Mouse (Mus musculus): ENCODE measurements at regions not wholly inside any gene's neighbourhood (a gene's known extent, or its start where the extent isn't known, plus 50 kb on each side); places are given as distances from the start of the nearest gene placed in this dataset.

GRCm38 (mm10) chr13:40605686-40606404 is 132.3 kb downstream of the Tfap2a start:
- Histone ChIP-seq H3K4me1 (no peaks in the 10 kb centered on the region), H3K9me3 (no peaks in the 10 kb centered on the region), H3K9ac (no peak overlapping the region), H3K4me2 (peak overlapping the region; percentile 56), H3K27me3 (no peaks in the 10 kb centered on the region), H3K4me3 (peak overlapping the region; percentile 26), H3K27ac (no peak overlapping the region), H3K36me3 (no peaks in the 10 kb centered on the region)
- ATAC-seq (ENCODE audit: borderline replicate concordance, extremely low read depth, low FRiP score, low TSS enrichment) = 0 out of 2 replicates have a peak, but pooled peaks have one; percentile 14
- WGBS = 43% methylated on average over 16 of the region's 16 CpGs

DNA sequence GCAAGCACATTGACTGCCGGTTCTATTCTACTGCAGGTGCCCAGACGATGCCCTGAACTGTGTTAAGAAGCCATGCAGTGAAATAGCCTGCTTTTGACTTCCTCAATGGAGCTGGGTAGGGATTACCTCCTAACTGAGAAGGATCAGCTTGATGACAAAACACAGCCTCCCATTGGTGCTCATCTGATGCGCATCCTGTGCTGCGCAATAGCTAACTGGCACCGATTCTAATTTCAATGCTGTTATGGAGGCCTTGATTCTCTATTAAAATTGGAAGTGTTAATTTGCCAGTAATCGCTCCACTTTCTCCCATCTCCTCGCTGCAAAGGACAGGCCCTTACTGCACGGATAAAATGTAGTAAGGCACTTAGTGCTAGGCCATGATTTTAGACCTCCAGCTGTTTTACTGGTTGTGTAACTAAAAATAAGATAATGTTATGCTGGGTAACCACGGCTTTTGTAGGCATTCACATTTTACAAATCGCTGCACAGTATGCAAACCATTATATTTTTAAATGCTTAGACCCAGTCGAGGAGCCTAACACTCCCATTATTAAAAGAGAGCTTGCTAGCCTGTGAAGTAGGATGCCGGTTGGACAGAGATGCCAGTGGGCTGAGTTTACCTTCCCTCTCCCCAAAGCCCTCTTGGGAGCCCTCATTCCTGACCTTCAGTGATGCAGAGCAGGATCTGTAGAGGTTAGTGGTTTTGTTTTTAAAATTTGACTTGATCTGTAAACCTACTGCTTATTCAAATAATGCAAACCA is 163.0 kb downstream of the Tfap2a start:
- H3K36me3 ChIP-seq = no peaks in the 10 kb centered on the region
- 88% methylated on average over 12 of the region's 12 CpGs for WGBS

GRCm38 (mm10) chr13:40569461-40569860 is 168.7 kb downstream of the Tfap2a start:
- Histone ChIP-seq H3K4me1 (no peaks in the 10 kb centered on the region), H3K9ac (no peak overlapping the region), H3K27me3 (no peaks in the 10 kb centered on the region), H3K4me3 (no peak overlapping the region), H3K27ac (no peak overlapping the region), H3K4me2 (no peak overlapping the region), H3K36me3 (no peaks in the 10 kb centered on the region), H3K9me3 (no peaks in the 10 kb centered on the region)
- WGBS = 73% methylated on average over 5 of the region's 5 CpGs
- ATAC-seq (ENCODE audit: borderline replicate concordance, extremely low read depth, low FRiP score, low TSS enrichment) = no peak

More for the DNA sequence above, 163.0 kb downstream of the Tfap2a start:
- Histone ChIP-seq H3K9me3 (no peaks in the 10 kb centered on the region), H3K4me3 (no peak overlapping the region), H3K27ac (no peak overlapping the region), H3K9ac (no peak overlapping the region), H3K4me2 (no peak overlapping the region), H3K4me1 (no peaks in the 10 kb centered on the region), H3K27me3 (no peaks in the 10 kb centered on the region)
- no peak for ATAC-seq (ENCODE audit: borderline replicate concordance, extremely low read depth, low FRiP score, low TSS enrichment)

DNA sequence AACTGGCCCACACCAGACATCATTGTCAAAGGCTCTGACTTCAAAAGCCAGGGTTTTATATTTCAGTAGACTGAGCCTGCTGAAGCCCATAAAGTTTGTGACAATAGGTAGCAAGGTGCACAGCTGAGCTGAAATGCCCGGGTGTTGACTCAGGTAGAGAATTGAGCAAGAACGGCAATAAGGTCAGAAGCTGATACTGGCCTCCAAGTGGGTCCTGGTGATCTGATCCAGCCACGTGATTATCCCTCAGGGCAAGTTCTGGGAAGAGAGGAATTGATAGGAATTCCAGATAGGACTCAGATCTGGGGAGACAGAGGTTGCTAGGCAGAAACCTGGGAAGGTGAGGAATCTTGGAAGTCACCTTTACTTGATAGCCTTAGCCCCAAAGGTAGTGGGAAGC is 170.4 kb downstream of the Tfap2a start:
- H3K9ac ChIP-seq = no peak overlapping the region
- H3K27me3 ChIP-seq = no peaks in the 10 kb centered on the region
- H3K36me3 ChIP-seq = no peaks in the 10 kb centered on the region
- no peak overlapping the region for H3K4me3 ChIP-seq
- 77% methylated on average over 3 of the region's 3 CpGs for WGBS
- no peak overlapping the region for H3K4me2 ChIP-seq
- no peak for ATAC-seq (ENCODE audit: borderline replicate concordance, extremely low read depth, low FRiP score, low TSS enrichment)
- no peaks in the 10 kb centered on the region for H3K9me3 ChIP-seq
- H3K4me1 ChIP-seq = no peaks in the 10 kb centered on the region
- no peak overlapping the region for H3K27ac ChIP-seq

GRCm38 (mm10) chr13:40564351-40564750 is 173.8 kb downstream of the Tfap2a start:
- ATAC-seq (ENCODE audit: borderline replicate concordance, extremely low read depth, low FRiP score, low TSS enrichment) = no peak
- Histone ChIP-seq H3K36me3 (no peaks in the 10 kb centered on the region), H3K27ac (no peak overlapping the region), H3K27me3 (no peaks in the 10 kb centered on the region), H3K4me3 (no peak overlapping the region), H3K4me1 (no peaks in the 10 kb centered on the region), H3K9me3 (no peaks in the 10 kb centered on the region), H3K9ac (no peak overlapping the region), H3K4me2 (no peak overlapping the region)

GRCm38 (mm10) chr13:40554368-40554767 is 183.8 kb downstream of the Tfap2a start:
- no peak for ATAC-seq (ENCODE audit: borderline replicate concordance, extremely low read depth, low FRiP score, low TSS enrichment)
- Histone ChIP-seq H3K27ac (no peak overlapping the region), H3K4me3 (no peak overlapping the region), H3K36me3 (no peaks in the 10 kb centered on the region), H3K9me3 (no peaks in the 10 kb centered on the region; the same call in 1 of the 2 replicates), H3K27me3 (no peaks in the 10 kb centered on the region), H3K9ac (no peak overlapping the region), H3K4me2 (no peak overlapping the region), H3K4me1 (no peaks in the 10 kb centered on the region)
- 66% methylated on average over 7 of the region's 7 CpGs for WGBS

GRCm38 (mm10) chr13:40525501-40525900 is 164.3 kb upstream of the Ofcc1 start:
- no peaks in the 10 kb centered on the region for H3K27me3 ChIP-seq
- no peak overlapping the region for H3K9ac ChIP-seq
- no peaks in the 10 kb centered on the region for H3K36me3 ChIP-seq
- no peak for ATAC-seq (ENCODE audit: borderline replicate concordance, extremely low read depth, low FRiP score, low TSS enrichment)
- no peak overlapping the region for H3K4me3 ChIP-seq
- no peaks in the 10 kb centered on the region for H3K9me3 ChIP-seq
- H3K4me1 ChIP-seq = no peaks in the 10 kb centered on the region
- H3K27ac ChIP-seq = no peak overlapping the region
- no peak overlapping the region for H3K4me2 ChIP-seq

- Histone ChIP-seq H3K4me3 (no peak overlapping the region), H3K36me3 (no peaks in the 10 kb centered on the region), H3K4me1 (no peaks in the 10 kb centered on the region), H3K4me2 (no peak overlapping the region), H3K9ac (no peak overlapping the region), H3K27ac (no peak overlapping the region), H3K9me3 (no peaks in the 10 kb centered on the region), H3K27me3 (no peaks in the 10 kb centered on the region)
- 65% methylated on average over 2 of the region's 2 CpGs for WGBS
- ATAC-seq (ENCODE audit: borderline replicate concordance, extremely low read depth, low FRiP score, low TSS enrichment) = no peak
These were observed 161.9 kb upstream of the Ofcc1 start for GRCm38 (mm10) chr13:40523115-40523514.

- no peaks in the 10 kb centered on the region for H3K27me3 ChIP-seq
- no peak overlapping the region for H3K4me3 ChIP-seq
- H3K9me3 ChIP-seq = no peaks in the 10 kb centered on the region
- no peak overlapping the region for H3K9ac ChIP-seq
- no peak overlapping the region for H3K27ac ChIP-seq
- WGBS = 63% methylated on average over 4 of the region's 4 CpGs
- no peaks in the 10 kb centered on the region for H3K4me1 ChIP-seq
- no peak overlapping the region for H3K4me2 ChIP-seq
- no peaks in the 10 kb centered on the region for H3K36me3 ChIP-seq
- ATAC-seq (ENCODE audit: borderline replicate concordance, extremely low read depth, low FRiP score, low TSS enrichment) = no peak
These were observed 156.9 kb upstream of the Ofcc1 start for GRCm38 (mm10) chr13:40518180-40518579.

GRCm38 (mm10) chr13:40509290-40509689 is 148.0 kb upstream of the Ofcc1 start:
- Histone ChIP-seq H3K27ac (no peak overlapping the region), H3K4me3 (no peak overlapping the region), H3K4me1 (no peaks in the 10 kb centered on the region), H3K4me2 (no peak overlapping the region), H3K27me3 (no peaks in the 10 kb centered on the region), H3K36me3 (no peaks in the 10 kb centered on the region), H3K9ac (no peak overlapping the region), H3K9me3 (no peaks in the 10 kb centered on the region)
- WGBS = 62% methylated on average over 1 of the region's 1 CpGs
- no peak for ATAC-seq (ENCODE audit: borderline replicate concordance, extremely low read depth, low FRiP score, low TSS enrichment)

GRCm38 (mm10) chr13:40480830-40481229 is 119.6 kb upstream of the Ofcc1 start:
- 40% methylated on average over 7 of the region's 7 CpGs for WGBS
- ATAC-seq (ENCODE audit: borderline replicate concordance, extremely low read depth, low FRiP score, low TSS enrichment) = no peak

GRCm38 (mm10) chr13:40472683-40473082 is 111.4 kb upstream of the Ofcc1 start:
- Histone ChIP-seq H3K9ac (no peak overlapping the region), H3K9me3 (no peaks in the 10 kb centered on the region), H3K4me2 (no peak overlapping the region), H3K4me3 (no peak overlapping the region), H3K36me3 (no peaks in the 10 kb centered on the region), H3K27me3 (no peaks in the 10 kb centered on the region), H3K27ac (no peak overlapping the region), H3K4me1 (no peaks in the 10 kb centered on the region)
- 60% methylated on average over 3 of the region's 3 CpGs for WGBS
- ATAC-seq (ENCODE audit: borderline replicate concordance, extremely low read depth, low FRiP score, low TSS enrichment) = no peak

More at GRCm38 (mm10) chr13:40480830-40481229, 119.6 kb upstream of the Ofcc1 start:
- Histone ChIP-seq H3K4me2 (no peak overlapping the region), H3K4me3 (no peak overlapping the region), H3K27me3 (no peaks in the 10 kb centered on the region), H3K36me3 (no peaks in the 10 kb centered on the region), H3K9ac (no peak overlapping the region), H3K27ac (no peak overlapping the region), H3K9me3 (no peaks in the 10 kb centered on the region), H3K4me1 (no peaks in the 10 kb centered on the region)
